Mouse (Mus musculus): ENCODE measurements around the gene Gm7951.
"Not testable (repeated sequence)": the region's sequence is repeated elsewhere in the genome, so short reads cannot be mapped to it uniquely, and the experiment has no call there.

Gene Gm7951

DNA sequence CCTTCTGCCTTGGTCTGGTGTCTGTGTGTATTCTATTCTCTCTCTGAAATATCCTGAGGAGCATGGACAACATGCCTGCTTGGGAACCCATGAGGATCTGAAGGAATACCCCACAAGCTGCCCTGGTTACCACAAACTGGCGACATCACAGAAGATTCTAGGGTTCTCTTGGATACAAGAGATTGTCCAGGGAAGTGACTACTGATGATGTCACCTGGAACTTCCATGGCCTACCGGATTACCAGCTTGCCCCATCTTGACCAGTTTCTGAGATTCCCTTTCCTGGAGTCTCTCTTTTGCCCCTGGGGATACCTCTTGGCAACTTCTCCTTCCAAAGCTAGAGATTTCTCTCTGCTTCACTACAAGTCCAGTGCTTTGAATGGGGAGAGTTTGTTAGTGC, at the start of gene Gm7951:
TSS of gene Gm7951 (minus strand) at position 101 of the 400 bp plus-strand sequence.
- not testable (repeated sequence) for DNase-seq (ENCODE audit: low spot score)

DNA sequence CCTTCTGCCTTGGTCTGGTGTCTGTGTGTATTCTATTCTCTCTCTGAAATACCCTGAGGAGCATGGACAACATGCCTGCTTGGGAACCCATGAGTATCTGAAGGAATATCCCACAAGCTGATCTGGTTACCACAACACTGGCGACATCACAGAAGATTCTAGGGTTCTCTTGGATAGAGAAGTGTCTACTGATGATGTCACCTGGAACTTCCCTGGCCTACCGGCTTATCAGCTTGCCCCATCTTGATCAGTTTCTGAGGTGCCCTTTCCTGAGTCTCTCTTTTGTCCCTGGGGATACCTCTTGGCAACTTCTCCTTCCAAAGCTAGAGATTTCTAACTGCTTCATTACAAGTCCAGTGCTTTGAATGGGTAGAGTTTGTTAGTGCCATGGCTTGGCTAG, 45.4 kb upstream of the Gm7951 start, which contains the start of gene Gm17027:
TSS of gene Gm17027 (minus strand) at position 101 of the 400 bp plus-strand sequence.
- DNase-seq (ENCODE audit: low spot score) = not testable (repeated sequence)

DNA sequence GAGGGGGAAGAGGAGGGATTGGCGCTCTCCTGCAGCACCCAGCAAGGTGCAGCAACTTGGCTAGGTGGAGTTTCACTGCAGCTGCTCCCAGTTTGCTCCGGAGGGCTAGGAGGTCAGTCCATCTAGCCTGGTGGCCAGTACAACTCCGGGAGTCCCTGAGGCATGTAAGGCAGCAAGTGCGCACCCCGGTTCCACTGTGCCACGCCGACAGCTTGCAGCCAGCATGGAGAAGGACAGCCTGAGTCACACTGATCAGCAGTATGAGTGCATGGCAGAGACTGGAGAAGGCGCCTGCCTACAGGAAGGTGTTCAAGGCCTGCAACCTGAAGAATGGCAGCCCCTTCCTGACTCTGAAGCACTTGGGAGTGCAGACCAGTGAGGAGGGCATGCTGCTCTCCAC, 17.4 kb upstream of the Gm7951 start:
- not testable (repeated sequence) for DNase-seq (ENCODE audit: low spot score)

DNA sequence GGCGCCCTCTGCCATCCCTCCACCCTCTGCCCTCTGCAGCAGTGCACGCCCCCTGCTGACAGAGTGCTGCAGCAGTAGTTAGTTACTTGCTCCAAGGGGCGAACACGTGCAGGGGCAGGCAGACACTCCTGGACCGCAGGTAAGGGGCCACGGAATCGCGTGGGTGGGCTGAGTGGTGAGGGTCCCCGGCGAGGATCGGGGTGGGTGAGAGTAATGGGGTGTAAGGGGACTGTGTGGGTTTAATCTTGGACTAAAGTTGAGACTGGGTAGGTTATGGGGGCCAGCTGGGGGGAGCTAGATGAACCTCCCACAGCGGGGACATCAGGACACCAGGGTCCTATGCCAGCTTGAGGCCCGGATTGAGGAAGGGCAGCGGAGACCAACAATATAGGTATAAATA, 16.6 kb upstream of the Gm7951 start:
- DNase-seq (ENCODE audit: low spot score) = not testable (repeated sequence)
